Mouse (Mus musculus) brain, adult 10 weeks (tissue): ENCODE results near the gene Nodal. TPM values are rescaled to one million over a fixed set of nuclear protein-coding genes. Genes with fewer than 3 reads are reported as not detected.

ENCODE experiments used
- polyA plus RNA-seq: library from polyadenylated mRNA; stranded (reverse); fragments of 350-450 nt; fragmentation: Illumina TruSeq; extraction: RNeasy Lipid Tissue Mini Kit (QIAGEN cat#74804); gene quantifications from one replicate; pipeline ENCODE4 v1.2.3, GENCODE M21; 2015; ENCODE audit warnings: low read depth, low replicate concordance

The Nodal gene
- polyA plus RNA-seq: 0.62 TPM

GRCm38 (mm10) chr10:61417672-61418071 is at the start of gene Nodal:
TSS of gene Nodal (plus strand) at chr10:61417972.

GRCm38 (mm10) chr10:61383021-61383714 is 34.6 kb upstream of the Nodal start, which contains the start of gene Pald1:
TSS of gene Pald1 (minus strand) at chr10:61383530.

GRCm38 (mm10) chr10:61452645-61453044 is 34.9 kb downstream of the Nodal start, which contains the start of gene Eif4ebp2:
TSS of gene Eif4ebp2 (minus strand) at chr10:61452661.

Other genes with a start within 250 kb of the Nodal start
- 4.4 TPM for gene Tbata, start 246.0 kb upstream of the Nodal start, polyA plus RNA-seq
- 0.16 TPM for gene Adamts14, start 144.5 kb upstream of the Nodal start, polyA plus RNA-seq
- gene Prf1, start 120.1 kb upstream of the Nodal start, polyA plus RNA-seq: not detected
- 8.3 TPM for gene Pald1, start 34.4 kb upstream of the Nodal start, polyA plus RNA-seq
- 26.2 TPM for gene Eif4ebp2, start 34.7 kb downstream of the Nodal start, polyA plus RNA-seq
- 21.8 TPM for gene Lrrc20, start 57.8 kb downstream of the Nodal start, polyA plus RNA-seq
- gene Npffr1, start 177.5 kb downstream of the Nodal start, polyA plus RNA-seq: 0.52 TPM
- gene Ppa1, start 230.6 kb downstream of the Nodal start, polyA plus RNA-seq: 135 TPM